Mouse (Mus musculus) MEL (cell line): ENCODE data around the gene Catip.

Experiments used
- EP300 ChIP-seq, 2 experiments: IDR thresholded peaks; 2 replicates each; pipeline ENCODE4 v1.6.1; 2011; ENCODE audit warnings: improper control_type of control experiment in 2 of 2, low read length in 2 of 2, low read depth in 1 of 2, mild to moderate bottlenecking in 1 of 2
- JUND ChIP-seq: IDR thresholded peaks from 2 replicates; pipeline ENCODE4 v1.6.1; 2011; ENCODE audit warnings: low read depth, mild to moderate bottlenecking, improper control_type of control experiment, low read length
- MYC ChIP-seq: IDR thresholded peaks from 2 replicates; pipeline ENCODE4 v1.6.1; 2011; ENCODE audit warnings: low read depth, mild to moderate bottlenecking, low read length, improper control_type of control experiment, moderate library complexity
- SIN3A ChIP-seq: IDR thresholded peaks from 2 replicates; pipeline ENCODE4 v1.6.1; 2012; ENCODE audit warnings: low read length, improper control_type of control experiment, inconsistent platforms
- TBP ChIP-seq: IDR thresholded peaks from 2 replicates; pipeline ENCODE4 v1.8.0; 2011; ENCODE audit warnings: low read depth, low read length, improper control_type of control experiment
- UBTF ChIP-seq: IDR thresholded peaks from 2 replicates; pipeline ENCODE4 v1.6.1; 2012; ENCODE audit warnings: low read depth, mild to moderate bottlenecking, inconsistent platforms, low read length, improper control_type of control experiment, moderate library complexity, borderline replicate concordance; ENCODE audit not compliant: insufficient read depth
- ZC3H11A ChIP-seq: IDR thresholded peaks from 2 replicates; pipeline ENCODE4 v1.6.1; 2012; ENCODE audit warnings: low read depth, mild to moderate bottlenecking, inconsistent platforms, low read length, improper control_type of control experiment

DNA sequence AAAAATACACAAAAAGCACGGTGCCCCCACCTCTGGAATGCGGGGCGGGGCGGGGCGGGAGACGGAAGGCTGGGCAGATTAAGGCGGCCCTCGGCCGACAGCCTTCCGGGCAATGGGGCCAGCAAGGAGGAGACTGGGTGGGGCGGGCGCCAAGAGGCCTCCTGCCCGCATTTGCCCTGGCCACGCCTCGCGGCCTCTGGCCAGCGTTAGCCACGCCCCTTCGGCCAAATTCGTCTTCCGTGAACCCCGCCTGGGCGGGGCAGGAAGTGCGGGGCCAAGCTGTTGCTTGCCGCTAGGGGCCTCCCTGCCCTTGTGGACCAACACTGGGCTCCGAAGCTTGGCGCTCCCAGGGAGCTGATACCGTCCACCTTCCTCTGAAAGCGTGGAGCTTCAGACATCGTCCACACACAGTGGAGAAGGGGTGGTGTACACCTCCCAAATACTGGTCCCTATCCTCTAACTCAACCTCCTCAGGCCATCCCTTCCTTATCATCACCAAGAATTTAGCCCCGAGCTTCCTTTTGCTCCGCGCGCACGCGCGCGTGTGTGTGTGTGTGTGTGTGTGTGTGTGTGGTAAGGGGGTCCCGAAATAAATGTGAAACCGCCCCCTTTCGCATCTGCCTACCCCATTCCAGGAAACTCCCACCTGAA lies 35.5 kb downstream of the Catip start:
- TF ChIP-seq ZC3H11A (no peak), UBTF (no peak), JUND (no peak), SIN3A (peak; percentile 41; the same call in 1 of the 2 replicates), EP300 (IDR thresholded peaks at IDR 0.05; ENCODE audit: low read depth in 1 of 2, low read length in 2 of 2) (peak; percentile 14 to 33; a peak in 1 of 4 replicates), TBP (peak; percentile 71), MYC (no peak)
